Mouse (Mus musculus) c-Kit-positive CD71-positive TER-119-negative erythroid progenitor cells, embryonic 14.5 days (primary cell): ENCODE measurements around the gene Castor1.

Source experiments
- DNase-seq: peaks from one replicate; pipeline ENCODE4 v3.0.0-alpha.2; 2013; ENCODE audit warnings: low read depth

Gene Castor1

DNA sequence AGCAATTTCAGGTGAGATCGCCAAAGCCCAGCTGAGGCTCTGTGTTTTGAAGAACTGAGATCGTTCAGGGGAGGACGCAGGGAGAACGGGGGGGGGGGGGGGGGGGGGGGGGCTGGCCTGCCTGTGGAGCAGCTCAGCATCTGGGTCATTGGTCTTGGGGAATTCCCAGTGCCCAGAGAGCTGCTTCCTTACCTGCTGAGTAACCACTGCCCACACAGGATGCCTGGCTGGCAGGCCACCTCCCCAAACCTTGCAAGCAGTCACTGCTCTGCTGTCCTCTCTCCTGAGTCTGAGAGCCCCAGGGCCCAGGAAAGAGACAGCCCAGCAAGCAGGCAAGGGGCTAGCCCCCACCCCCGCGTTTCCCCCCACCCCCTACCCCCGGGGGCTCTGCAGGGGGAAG lies 44.8 kb downstream of the Castor1 start:
- DNase-seq: no peak

- DNase-seq: no peak
These were observed 45.3 kb downstream of the Castor1 start for GRCm38 (mm10) chr11:4263296-4263695.

DNA sequence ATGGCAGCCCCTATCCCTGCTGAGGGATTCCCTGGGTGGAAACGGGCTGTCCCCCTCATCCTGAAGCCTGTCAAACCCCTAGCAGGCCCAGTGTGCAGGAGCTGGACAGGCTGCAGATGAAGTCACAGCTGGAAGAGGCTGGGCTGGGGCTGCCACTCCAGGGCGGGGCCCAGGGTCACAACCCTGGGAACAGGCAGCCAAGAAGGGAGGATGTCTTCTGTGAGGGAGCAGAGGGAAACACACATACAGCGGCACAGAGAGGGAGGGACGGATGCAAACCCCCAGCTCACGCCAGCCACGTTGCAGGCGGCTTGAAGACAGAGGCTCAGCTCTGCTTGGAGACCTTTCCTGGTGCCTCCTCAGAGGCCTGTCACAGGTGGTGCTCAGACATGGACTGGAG lies 46.0 kb downstream of the Castor1 start:
- no peak for DNase-seq

DNA sequence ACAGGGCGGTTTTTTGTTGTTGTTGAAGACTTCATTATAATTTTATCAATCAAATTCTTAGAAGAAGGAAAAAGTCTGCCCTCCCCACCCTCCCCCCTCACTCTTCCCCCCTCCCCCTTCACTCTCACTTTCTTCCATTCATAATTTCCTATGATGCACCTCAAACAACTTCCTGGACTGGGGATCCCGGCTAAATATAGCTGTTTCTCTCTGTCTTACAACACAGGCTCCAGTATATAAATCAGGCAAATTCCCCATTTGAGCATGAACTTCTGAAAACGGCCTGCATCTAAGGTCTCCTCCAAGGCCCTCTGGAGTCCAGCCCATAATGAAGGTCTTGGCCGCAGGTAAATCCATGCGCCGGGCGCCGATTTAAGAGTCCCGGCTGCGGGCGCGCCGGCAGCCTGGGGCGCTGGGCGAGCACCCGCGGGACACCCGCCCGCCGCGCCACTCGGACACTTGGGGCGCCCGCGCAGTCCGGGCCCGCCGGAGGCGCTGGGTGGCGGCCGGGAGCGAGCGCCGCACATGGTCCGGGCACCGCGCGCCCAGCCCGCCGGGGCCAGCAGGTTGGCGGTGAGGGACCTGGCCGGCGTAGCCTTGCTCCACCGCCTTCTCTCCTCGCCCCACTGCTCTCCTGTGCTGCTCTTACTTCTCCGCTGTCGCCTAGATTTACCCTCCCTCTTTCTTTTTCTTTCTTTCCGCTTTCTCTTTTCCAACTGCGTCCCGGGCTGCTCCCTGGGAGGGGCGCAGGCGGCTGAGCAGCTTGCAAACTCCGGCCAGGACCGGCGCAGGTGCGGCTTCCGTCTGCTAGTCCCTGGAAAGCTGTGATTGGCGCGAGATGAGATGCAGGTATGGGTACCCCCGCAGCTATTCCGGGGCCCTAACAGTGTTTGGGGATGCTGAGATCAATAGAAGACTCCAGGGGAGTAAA lies 48.5 kb downstream of the Castor1 start:
- DNase-seq: no peak

- no peak for DNase-seq
These were observed 49.2 kb downstream of the Castor1 start for GRCm38 (mm10) chr11:4267202-4267578.

DNA sequence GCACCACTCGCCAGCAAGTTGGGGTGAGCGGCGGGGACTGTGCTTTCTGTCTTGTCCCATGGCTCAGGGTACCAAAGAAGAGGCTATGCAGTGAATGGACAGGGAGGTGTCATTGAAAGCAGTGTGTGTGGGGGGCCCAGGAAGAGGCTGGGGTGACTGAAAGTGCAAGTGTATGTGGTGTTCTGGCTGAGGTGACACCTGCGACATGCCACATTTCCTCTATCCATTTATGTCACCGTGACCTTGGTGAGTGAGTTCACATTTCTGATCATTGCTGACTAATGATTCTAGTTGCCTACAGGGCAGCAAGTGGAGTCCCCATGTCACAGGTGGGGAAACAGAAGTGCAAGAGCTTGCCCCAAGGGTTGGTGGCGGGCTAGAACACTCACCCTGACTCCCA lies 50.5 kb downstream of the Castor1 start:
- DNase-seq: no peak

GRCm38 (mm10) chr11:4270744-4271459 lies 52.9 kb downstream of the Castor1 start:
- DNase-seq: no peak

DNA sequence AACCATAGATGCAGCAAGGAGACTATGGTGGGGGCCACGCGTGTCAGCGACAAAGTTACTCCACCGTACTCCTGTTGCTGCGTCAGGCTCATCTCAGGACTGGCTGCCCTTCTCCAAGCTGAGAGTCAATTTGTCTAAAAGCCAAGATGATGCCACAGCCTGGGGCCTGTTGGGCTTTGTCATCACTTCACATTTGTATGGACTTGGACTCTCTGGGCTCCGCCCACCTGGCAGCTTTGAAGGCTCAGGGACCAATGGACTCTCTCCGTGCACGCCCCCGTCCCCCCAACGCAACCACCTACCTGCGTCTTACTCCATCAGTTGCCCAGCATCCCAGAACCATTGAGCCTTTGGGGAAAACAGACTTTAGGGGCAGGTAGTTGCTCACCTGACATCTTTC lies 53.5 kb downstream of the Castor1 start:
- DNase-seq: no peak
